Comparison of ENCODE assay signal across 1 mouse cellular context in genomic region chr2:69790722-69791121, GRCm38 (mm10).
TF ChIP-seq lines count a peak whose summit lies in the region.

No protein-coding gene starts in this region.

TF ChIP-seq in CH12.LX, 34 proteins besides CTCF, POLR2A, EP300 and RAD21 (continued from another document):
- no peak for TF ChIP-seq MAZ (IDR thresholded peaks at IDR 0.05; ENCODE audit: low read depth, low read length)
